Mouse (Mus musculus) spleen, adult 2 months (tissue): ENCODE data around the gene Gng2. TPM values are rescaled to one million over a fixed set of nuclear protein-coding genes. Genes with fewer than 3 reads are reported as not detected.

ENCODE experiments used
- DNase-seq, 2 experiments: peaks; one replicate each; pipeline versions ENCODE4 v3.0.0 to v3.0.0-alpha.2; 2012 to 2021; ENCODE audit warnings: low spot score in 2 of 2, low read depth in 1 of 2
- H3K27ac ChIP-seq: fragments of 200-500 bp; 2 replicates; pipeline ENCODE4 v1.5.1; 2012; ENCODE audit warnings: low read length, inconsistent platforms; ENCODE audit not compliant: insufficient read depth
- H3K27me3 ChIP-seq: fragments of 200-500 bp; 2 replicates; pipeline ENCODE4 v1.6.1; 2012; ENCODE audit warnings: mild to moderate bottlenecking, moderate library complexity, low read length, inconsistent platforms; ENCODE audit not compliant: control insufficient read depth, insufficient read depth
- H3K36me3 ChIP-seq: fragments of 200-500 bp; 2 replicates; pipeline ENCODE4 v1.6.1; 2012; ENCODE audit warnings: mild to moderate bottlenecking, low read length, inconsistent platforms; ENCODE audit not compliant: control insufficient read depth, insufficient read depth
- H3K4me1 ChIP-seq: fragments of 200-500 bp; 2 replicates; pipeline ENCODE4 v1.6.1; 2011; ENCODE audit warnings: inconsistent platforms; ENCODE audit not compliant: control insufficient read depth, insufficient read depth, insufficient read length
- H3K4me3 ChIP-seq: fragments of 200-500 bp; 2 replicates; pipeline ENCODE4 v1.5.1; 2011; ENCODE audit warnings: mild to moderate bottlenecking, inconsistent platforms; ENCODE audit not compliant: insufficient read depth, insufficient read length; ENCODE audit errors: extremely low read depth
- CTCF ChIP-seq: fragments of 200-500 bp; IDR thresholded peaks from 2 replicates; pipeline ENCODE4 v1.5.1; 2011; ENCODE audit warnings: mild to moderate bottlenecking, inconsistent platforms; ENCODE audit not compliant: insufficient read depth, insufficient read length, insufficient replicate concordance; ENCODE audit errors: extremely low read depth
- POLR2A ChIP-seq: fragments of 200-500 bp; IDR thresholded peaks from 2 replicates; pipeline ENCODE4 v1.6.1; 2011; ENCODE audit warnings: low read depth, low read length, inconsistent platforms
- WGBS: fragments of 180-500 bp; shearing (Covaris S2); methylation state at CpG from one replicate; pipeline ENCODE4 v1.1.7; 2018; 5-methylcytosine and 5-hydroxymethylcytosine counted together
- polyA plus RNA-seq: library from polyadenylated mRNA; depleted of rRNA; stranded (reverse); fragments of >200 nt; gene quantifications from 2 replicates; pipeline ENCODE4 v1.2.3, GENCODE M21; 2012

Gng2 gene
- polyA plus RNA-seq, 1 experiment: 25.1 TPM

- no peaks in the 10 kb centered on the region for H3K36me3 ChIP-seq
- H3K27ac ChIP-seq: no peak overlapping the region
- peaks cover 14% of the 10 kb centered on the region; the same call in 1 of the 2 replicates for H3K4me1 ChIP-seq
- 76% methylated on average over 1 of the region's 1 CpGs for WGBS
- H3K27me3 ChIP-seq: no peaks in the 10 kb centered on the region
- DNase-seq: no peak
- no peak for TF ChIP-seq POLR2A
- no peak for TF ChIP-seq CTCF
- no peak overlapping the region for H3K4me3 ChIP-seq
Observed at GRCm38 (mm10) chr14:19990436-19990993, 13.1 kb upstream of the Gng2 start.

GRCm38 (mm10) chr14:19988410-19988809 lies 11.0 kb upstream of the Gng2 start:
- H3K4me1 ChIP-seq: peaks cover 14% of the 10 kb centered on the region
- no peak for DNase-seq
- no peak overlapping the region for H3K27ac ChIP-seq
- WGBS: 94% methylated on average over 3 of the region's 3 CpGs
- no peak overlapping the region for H3K4me3 ChIP-seq
- no peaks in the 10 kb centered on the region for H3K27me3 ChIP-seq
- H3K36me3 ChIP-seq: no peaks in the 10 kb centered on the region
- TF ChIP-seq POLR2A (no peak), CTCF (no peak)

GRCm38 (mm10) chr14:19987358-19987834 lies 10.0 kb upstream of the Gng2 start:
- DNase-seq: no peak
- no peak for TF ChIP-seq POLR2A
- no peak for TF ChIP-seq CTCF
- 36% methylated on average over 8 of the region's 8 CpGs for whole genome bisulfite sequencing
- Histone ChIP-seq H3K4me3 (no peak overlapping the region), H3K27ac (peak overlapping the region; percentile 92), H3K36me3 (no peaks in the 10 kb centered on the region), H3K4me1 (peaks cover 13% of the 10 kb centered on the region), H3K27me3 (no peaks in the 10 kb centered on the region)

GRCm38 (mm10) chr14:19986614-19987357 lies 9.4 kb upstream of the Gng2 start:
- DNase-seq: peak in 1 of 2 experiments; percentile 67
- 2% methylated on average over 13 of the region's 13 CpGs for WGBS
- Histone ChIP-seq H3K27ac (peak overlapping the region; percentile 92), H3K36me3 (no peaks in the 10 kb centered on the region), H3K4me3 (peak overlapping the region; percentile 29; the same call in 1 of the 2 replicates), H3K27me3 (no peaks in the 10 kb centered on the region), H3K4me1 (peaks cover 13% of the 10 kb centered on the region)
- no peak for TF ChIP-seq CTCF
- TF ChIP-seq POLR2A: no peak

- 7% methylated on average over 8 of the region's 8 CpGs for WGBS
- TF ChIP-seq CTCF (no peak), POLR2A (no peak; the same call in 1 of the 2 replicates)
- peak overlapping the region; percentile 0; the same call in 1 of the 2 replicates for H3K4me3 ChIP-seq
Observed at GRCm38 (mm10) chr14:19985912-19986613, 8.6 kb upstream of the Gng2 start.

GRCm38 (mm10) chr14:19985107-19985911 lies 7.9 kb upstream of the Gng2 start:
- Histone ChIP-seq H3K36me3 (no peaks in the 10 kb centered on the region), H3K27ac (peak overlapping the region; percentile 92), H3K4me1 (peaks cover 13% of the 10 kb centered on the region), H3K27me3 (no peaks in the 10 kb centered on the region), H3K4me3 (peak overlapping the region; percentile 31; the same call in 1 of the 2 replicates)
- 5% methylated on average over 13 of the region's 13 CpGs for WGBS
- TF ChIP-seq CTCF (no peak), POLR2A (peak; percentile 20; the same call in 1 of the 2 replicates)
- peak in 1 of 2 experiments; percentile 64 for DNase-seq

More at GRCm38 (mm10) chr14:19985912-19986613, 8.6 kb upstream of the Gng2 start:
- peaks cover 13% of the 10 kb centered on the region for H3K4me1 ChIP-seq
- no peak for DNase-seq
- no peaks in the 10 kb centered on the region for H3K36me3 ChIP-seq
- H3K27ac ChIP-seq: peak overlapping the region; percentile 92
- no peaks in the 10 kb centered on the region for H3K27me3 ChIP-seq
